Mouse (Mus musculus): ENCODE data around the gene Cadm1.

Cadm1 gene

DNA sequence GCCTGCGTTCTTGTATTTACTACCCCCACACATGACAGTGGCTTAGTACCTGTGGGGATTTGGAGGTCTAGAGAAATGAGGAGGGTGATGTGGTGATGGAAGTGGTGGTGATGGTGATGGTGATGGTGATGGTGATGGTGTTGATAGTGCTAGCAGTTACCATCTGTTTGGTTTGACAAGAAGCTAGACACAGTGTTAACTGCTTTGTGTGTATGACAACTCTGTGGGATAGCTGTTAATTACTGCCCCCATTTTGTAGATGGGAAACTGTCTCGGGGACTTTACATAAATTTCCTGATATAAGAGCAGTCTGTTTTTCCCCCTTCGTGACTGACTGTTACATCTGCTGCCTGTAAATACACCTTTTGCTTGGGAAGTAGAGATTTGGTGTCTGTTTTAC, 256.7 kb downstream of the Cadm1 start:
- no peak for DNase-seq (ENCODE audit: extremely low spot score, low spot score)

DNA sequence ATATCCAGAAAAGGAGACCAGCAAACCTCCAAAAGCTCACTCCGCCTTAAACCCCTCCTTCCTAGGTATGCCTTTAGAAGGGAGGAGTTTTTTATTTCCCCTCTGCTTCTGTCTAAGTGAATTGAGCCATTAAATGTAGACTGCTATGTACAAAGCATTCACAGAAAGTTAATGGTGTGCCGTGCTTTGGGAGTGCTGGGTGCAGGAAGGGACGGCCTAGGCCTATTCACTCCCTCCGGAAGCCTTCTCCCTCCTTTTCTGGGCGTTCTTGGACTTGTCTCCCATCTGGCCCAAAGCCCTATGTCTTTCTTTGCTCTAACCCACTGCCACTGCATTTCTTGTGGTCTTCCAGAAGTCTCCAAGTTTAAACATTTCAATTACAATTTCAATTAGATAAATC, 268.5 kb downstream of the Cadm1 start:
- no peak for DNase-seq (ENCODE audit: extremely low spot score, low spot score)

DNA sequence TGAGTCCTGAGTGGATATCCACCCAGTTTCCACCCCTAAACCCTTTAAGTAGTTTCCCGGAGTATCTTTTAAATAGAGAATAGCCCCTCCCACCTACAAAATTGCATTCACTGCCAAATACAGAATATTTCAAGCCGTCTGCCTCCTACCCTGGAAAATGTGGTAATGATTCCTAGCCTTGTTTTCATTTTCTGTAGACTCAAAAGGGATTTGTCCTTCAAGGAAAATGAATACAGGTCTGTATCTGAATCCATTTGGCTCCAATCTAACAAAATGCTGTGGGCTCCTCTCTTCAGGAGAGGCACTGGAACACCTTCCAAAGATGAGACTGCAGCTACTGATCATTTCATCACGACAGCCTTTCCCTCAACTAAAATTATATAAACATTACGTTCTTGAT, 271.3 kb downstream of the Cadm1 start:
- no peak for DNase-seq (ENCODE audit: extremely low spot score, low spot score)

DNA sequence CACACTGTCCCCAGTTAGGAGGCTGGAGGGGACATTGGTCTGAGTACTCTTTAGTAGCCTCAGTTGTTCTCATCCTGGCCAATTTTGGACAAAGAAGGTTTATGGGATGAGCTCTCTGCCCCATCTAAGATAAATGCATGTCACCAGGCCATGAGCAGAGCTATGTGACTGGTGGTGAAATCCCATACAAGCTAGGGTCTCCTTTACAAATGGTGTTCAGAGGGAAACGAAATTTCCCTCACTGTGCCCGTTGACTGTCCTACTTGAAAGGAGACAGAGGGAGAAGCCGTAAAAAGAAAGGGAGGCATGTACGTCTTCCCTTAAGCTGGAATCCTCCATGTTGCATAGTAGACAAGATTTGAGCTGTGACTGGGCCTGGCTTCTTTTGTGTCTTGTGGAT, 272.6 kb downstream of the Cadm1 start:
- DNase-seq (ENCODE audit: extremely low spot score, low spot score): no peak

DNA sequence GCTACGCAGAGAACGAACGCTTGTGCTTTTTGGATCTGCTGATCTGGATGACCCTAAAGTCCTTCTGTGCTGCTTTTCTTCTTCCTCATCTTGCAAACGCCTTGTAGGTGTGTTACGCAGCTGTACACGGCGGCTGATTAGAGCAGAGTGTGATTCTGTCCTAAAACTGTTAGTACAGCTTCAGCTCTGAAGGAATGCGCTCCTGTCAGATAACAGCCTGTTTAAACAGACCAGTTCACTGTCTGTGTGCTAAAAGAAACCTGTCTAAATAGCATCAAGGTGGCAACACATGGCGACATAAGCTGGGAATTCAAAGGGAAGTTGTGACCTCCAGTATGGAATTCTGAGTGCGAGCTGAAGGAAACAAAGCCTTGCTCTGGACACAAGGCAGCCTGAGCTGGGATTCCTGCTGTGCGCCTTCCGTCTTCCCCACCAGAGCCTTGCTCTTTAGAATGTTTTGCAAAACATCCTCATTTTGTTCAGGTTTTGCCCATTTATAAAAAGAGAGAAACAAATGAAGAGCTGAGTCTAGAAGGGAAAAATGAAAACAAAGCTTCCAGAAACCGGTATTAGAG, 273.6 kb downstream of the Cadm1 start:
- no peak for DNase-seq (ENCODE audit: extremely low spot score, low spot score)

DNA sequence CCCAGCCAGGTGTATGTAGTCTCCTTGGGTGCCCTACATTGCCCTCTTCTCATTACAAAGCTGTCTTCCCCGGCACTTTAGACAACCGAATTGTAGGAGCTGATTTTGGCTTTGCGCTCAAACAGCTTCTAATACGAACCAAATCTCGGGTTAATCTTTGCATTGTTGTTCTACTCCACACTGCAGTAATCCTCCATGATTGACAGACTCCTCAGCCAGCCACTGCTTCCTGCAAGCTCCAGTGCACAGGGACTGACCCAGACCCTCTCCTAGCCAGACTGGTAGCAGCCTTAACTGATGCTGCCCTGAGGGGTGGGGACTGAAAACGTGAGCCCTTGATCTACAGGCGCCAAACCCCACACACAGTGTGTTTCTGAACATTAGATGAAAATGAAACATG, 275.7 kb downstream of the Cadm1 start:
- no peak for DNase-seq (ENCODE audit: extremely low spot score, low spot score)

DNA sequence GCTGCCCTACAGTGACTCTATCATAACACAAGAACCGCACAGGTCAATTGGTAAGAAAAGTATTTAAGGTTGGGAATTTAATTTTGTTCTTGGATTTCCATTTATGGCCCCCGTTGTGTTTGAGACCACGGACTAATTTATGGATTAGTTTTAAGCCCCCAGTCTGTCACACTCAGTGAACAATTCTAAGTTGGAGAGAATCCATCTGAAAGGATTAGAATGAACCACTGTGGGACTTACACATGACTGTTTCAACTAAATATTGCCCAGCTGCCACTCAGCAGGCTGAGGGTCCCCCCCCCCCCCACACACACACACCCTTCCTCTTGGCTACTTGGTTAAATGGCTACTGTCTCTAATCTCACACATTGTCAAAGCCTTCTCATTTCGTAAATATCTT, 295.7 kb downstream of the Cadm1 start:
- no peak for DNase-seq (ENCODE audit: extremely low spot score, low spot score)

DNA sequence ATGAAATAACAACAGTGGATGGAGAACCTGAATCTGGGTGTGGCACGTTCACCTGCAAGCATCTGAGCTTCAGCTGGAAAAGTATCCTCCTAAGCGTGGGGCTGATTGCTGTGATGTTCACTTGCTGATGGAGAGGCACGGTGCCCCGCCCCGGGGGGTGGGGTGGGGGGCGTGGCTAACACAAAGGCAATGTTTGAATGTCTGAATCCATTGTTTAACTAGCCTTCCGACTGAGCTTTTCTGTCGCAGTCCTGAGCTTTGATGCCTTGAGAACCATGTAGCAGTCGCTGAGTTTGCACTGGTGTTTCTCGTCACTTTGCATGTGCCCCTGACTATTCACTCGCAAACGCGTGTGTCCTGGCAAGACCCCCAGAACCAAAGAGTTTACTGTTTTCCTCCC, 298.8 kb downstream of the Cadm1 start:
- peak; percentile 35 for DNase-seq (ENCODE audit: extremely low spot score, low spot score)

DNA sequence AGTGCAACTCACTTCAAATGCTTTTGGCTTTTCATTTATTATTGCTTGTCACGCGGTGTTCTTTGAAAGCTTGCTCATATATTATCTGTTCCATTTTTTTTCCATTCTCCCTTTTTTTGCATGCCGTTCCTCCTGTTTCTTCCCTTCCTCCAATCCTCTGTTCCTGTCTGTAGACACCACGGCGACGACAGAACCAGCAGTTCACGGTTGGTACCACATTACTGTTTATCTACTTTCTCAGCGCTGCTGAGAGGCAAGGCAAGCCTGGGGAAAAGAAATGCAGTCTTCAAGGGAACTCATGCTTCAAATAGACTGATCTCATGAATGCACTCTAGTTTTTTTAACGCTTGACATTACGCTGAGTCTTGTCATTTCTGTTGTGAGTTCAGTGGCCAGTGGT, 299.2 kb downstream of the Cadm1 start:
- DNase-seq (ENCODE audit: extremely low spot score, low spot score): no peak

DNA sequence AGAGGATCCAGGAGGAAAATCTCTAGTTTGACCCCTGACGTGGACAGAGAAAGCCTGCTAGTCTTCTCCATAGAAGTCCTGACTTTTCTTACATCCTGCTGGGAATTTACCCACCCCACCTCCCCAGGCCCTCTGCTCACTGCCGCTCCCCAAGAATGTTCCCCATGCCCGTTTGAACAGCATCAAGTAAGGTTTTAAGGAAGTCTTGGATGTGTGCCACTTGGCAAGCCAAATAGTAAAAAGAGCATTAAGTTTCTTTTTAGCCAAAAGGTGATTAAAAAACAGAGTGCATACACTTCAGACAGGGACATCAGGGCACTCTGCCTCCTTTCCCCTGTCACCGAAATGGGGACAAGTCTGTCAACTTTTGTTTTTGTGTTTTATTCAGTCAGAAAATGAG, 299.9 kb downstream of the Cadm1 start:
- no peak for DNase-seq (ENCODE audit: extremely low spot score, low spot score)

DNA sequence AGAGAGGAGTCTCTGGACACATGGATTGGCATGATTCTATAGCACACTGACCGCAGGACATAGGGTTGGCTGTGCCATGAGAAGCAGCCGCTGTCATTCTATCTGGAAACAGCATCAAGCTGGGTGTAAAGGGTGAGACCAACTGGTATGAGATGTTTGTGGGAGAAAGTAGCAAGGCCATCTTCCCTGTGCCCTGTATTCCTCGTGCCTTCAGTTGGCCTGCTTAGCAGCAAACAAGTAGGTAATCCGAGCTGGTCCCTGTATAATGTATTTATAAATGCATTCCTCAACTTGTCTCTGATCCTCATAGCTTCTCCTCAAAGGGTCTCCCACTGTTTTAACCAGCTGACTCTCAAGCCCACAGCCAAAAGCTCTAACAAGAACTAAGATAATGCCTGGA, 301.4 kb downstream of the Cadm1 start:
- DNase-seq (ENCODE audit: extremely low spot score, low spot score): no peak

DNA sequence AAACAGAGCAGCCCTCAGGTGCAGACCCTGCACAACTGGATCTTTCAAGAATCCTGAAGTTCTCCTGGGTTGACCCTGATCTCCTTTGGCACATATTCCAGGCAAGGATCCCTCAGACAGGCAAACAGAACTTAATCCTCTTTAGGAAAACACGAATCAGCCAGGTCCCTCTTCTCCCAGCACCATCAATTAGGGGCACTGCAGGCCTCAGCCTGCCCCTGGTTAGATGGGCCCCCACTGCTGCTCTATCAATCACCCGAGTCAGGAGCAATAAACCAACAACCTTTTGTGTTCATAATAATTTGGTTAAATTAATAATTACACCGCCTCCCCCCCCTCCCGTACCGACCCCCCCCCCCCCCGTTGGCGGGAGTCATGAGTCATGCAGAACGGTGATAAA, 308.2 kb downstream of the Cadm1 start:
- no peak for DNase-seq (ENCODE audit: extremely low spot score, low spot score)

DNA sequence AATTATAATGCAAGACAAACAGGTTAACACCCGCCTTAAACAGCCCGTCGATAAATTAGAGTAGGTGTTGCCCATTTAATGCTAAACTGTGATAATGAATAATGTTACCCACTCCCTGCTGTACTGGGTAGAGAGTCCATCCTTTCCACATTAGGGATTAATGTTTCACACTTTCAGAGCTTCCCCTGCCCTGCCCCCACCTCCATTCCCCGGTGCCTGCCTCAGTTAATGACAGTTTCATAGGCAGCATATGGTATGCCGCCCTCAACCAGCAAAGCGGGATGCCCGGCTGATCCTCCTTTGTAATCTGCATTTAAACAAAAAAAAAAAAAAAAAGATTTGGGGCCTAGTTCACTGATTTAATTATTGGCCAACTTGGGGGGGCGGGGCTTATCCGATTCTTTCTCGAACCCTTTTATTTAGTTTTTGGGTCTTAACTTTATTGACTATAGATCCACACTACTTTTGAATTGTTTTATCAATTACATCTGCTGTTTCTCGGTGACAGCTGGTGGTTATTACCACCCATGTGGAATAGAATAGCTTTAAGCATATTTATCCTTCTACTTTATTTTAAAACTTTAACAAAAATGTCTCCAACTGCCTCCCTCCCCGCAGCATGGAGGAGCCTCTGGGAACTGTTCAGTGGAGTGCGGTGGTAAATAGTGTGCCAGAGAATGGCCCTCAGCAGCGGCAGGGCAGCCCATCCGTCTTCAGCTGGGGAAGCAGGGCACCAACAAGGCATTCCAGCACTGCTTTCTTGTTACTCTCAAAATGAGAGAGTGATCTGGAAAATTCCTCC, 309.1 kb downstream of the Cadm1 start:
- no peak for DNase-seq (ENCODE audit: extremely low spot score, low spot score)

DNA sequence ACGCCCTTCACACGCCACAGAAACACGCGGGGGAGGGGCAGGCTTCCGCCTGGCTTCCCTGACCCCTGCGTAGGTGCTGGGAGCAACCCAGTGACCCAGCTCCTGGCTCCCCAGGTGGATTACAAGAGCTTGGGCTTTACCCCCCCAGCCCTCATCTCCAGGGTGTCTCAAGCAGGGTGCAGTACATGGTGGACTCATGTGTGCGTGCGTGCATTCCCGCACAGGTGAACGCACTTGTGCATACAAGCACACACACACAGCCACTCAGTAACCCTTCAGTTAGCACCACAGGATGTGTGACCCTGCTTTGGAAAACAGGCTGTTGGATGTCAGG, 309.7 kb downstream of the Cadm1 start:
- no peak for DNase-seq (ENCODE audit: extremely low spot score, low spot score)

DNA sequence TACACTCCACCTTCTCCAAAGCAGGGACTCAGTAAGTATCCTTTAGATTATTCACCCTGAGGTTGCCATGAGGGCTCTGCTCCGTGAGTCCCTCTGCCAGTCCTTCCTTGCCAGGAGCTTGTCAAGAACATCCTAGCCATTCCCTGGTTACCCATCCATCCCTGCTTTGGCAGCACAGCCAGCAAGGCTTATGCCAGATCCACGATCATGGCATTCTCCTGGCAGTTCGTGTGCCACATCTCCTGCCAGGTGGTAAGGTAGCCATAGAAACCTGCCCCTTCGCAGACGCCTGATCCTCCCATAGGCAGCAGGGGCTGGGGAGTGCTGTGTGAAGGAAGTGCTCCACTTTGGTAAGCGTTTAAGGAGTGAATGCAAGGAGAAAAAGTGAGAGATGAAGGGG, 313.4 kb downstream of the Cadm1 start:
- no peak for DNase-seq (ENCODE audit: extremely low spot score, low spot score)

DNA sequence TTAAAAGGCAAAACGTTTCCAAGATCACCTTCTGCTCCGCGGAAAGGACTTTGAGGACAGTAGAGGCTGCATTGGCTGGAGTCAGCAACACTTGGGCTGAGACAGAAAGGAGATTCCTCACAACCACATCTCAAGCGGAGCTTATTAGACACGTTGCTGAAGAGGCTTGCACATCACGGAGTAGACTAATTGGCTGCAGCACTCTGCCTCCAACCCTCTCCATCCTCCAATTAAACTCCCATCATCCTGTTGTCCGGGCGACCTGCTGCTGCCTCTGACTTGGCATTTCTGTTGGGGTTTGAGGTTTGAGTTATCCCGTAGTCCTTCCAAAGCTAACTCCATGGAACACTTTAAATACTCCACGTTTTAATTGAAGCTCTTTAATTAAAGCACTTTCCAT, 316.3 kb downstream of the Cadm1 start:
- no peak for DNase-seq (ENCODE audit: extremely low spot score, low spot score)

DNA sequence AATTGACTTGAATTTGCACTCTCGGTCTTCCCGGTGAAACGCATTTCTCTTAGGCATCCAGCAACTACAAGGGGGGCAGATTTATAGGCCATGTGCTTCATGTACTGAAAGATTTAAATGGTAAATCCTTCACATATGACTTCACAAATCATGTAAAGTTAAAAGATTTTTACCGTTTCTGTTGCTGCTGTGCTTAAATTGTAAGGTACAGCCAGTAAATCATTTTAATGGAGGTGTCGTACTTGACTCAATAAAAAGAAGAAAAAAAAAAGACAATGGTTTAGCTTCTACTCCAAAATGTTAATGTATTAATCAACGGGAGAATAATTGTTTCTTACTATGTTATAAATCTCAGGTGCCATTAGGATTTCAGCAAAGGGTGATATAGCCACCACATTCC, 317.0 kb downstream of the Cadm1 start:
- DNase-seq (ENCODE audit: extremely low spot score, low spot score): no peak

DNA sequence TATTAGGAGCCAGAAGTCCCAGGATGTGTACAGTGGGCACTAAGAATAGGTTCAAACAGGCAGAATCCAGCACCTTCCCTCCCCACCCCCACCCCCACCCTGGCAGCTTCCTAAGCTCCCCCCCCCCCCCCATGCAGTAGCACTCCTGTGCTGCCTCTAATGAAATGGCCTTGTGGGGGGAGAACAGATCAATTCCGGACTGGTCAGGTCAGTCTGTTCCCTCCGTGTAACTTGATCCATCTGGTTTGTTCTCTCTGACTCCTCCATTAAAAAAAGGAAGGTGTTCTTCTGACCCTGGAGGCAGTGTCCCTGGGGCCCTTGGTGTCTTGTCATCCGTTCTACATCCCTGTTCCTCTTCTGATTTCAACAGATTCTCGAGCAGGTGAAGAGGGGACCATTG, 317.8 kb downstream of the Cadm1 start:
- no peak for DNase-seq (ENCODE audit: extremely low spot score, low spot score)

DNA sequence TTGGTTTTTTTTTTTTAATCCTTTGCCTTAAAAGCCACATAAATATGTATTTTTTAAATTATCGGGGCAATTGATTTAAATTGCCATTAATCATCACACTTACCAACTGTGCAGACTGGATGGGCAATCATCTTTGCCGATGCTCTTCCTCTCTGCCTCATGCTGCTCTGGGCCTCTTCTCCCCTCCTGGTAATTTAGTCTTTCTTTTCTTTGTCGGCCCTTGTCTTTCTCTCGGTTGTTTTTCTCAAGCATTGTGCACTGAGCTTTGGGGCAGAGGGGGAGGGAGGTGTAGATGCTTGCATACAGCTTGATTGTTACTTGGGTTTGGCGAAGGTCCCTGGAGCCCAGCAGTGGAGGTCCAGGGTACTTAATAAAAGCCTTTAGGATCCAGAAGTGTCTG, 318.8 kb downstream of the Cadm1 start:
- DNase-seq (ENCODE audit: extremely low spot score, low spot score): no peak

DNA sequence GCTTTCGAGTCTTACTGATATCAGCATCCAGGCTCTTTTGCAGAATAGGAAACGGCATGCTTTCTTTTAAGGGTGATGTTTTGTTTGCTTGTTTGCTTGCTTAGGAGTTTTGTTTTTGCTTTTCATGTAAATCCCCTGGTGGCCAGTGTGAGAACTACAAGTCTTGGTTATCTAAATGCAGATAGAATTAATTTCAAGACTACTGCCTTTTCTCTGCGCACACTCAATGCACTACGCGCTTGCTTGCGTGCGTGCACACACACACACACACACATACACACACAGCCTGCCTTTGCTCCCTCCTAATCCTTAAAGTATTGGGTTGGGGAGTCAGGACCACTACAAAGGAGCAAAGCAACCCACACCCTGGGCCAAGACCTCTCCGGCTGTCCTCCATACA, 326.3 kb downstream of the Cadm1 start:
- no peak for DNase-seq (ENCODE audit: extremely low spot score, low spot score)

DNA sequence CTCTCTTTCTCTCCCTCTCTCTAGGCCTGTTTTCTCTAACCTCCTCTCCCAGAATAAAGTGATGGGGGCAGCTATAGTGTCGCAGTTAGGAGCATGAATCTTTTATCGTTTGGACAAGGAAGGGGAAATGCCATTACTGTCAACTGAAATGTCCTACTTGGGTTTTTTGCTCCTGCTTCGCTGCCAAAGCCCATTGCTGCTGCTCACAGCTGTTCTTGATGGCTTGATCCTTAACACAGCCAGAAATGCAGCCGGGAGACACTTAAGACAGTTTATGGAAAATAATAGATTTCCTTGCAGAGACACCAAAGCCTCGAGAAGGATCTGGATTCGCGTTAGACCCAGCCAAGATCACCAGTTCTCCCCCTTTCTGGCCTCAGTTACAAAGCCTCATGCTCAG, 327.3 kb downstream of the Cadm1 start:
- DNase-seq (ENCODE audit: extremely low spot score, low spot score): no peak

DNA sequence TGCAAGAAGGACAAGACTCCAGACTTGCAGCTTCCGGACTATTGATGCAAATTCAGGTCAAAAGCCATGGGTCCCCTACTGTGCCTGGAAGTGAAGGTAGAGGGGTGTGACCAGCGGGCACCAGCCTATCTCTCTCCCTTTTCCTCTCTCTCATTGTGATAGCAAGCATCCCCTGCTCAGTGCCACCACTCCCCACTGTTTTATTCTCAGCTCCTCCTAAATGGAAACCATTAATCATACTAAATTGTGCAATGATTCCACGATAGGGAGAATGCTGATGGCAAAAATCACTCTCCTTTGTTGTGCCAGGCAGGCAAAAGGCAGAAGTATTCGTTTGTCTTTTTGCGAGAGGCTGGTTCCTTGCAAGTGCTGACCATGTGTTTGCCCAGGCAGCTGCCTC, 328.2 kb downstream of the Cadm1 start:
- DNase-seq (ENCODE audit: extremely low spot score, low spot score): no peak

DNA sequence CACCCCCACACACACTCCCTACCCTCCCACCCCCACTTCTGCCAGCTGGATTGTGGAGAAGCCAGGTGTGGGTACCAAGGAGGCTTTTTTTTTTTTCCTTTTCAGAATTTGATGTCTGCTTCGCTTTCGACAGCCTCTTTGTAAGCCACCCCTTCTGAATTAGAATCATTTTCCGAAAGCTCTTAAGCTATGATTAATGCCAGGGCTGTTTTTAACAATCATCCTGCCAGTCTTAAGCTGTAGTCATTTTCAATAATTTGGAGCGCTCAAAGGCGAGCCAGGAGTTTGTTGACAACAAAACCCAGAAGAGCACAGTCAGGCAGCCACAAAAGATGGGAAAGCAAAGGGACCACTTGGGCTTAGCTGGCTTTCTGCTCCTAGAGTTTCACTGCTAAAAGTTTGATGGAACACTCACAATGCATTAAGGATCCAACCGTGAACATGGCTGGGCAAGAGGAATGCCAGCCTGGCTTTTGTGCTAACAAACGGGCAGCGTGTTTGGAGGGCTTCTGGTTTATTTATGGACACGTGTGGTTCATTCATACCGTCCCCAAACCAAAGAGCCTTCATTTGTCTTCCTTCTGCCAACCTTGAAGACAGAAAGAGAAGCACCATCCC, 328.9 kb downstream of the Cadm1 start:
- DNase-seq (ENCODE audit: extremely low spot score, low spot score): no peak
